Mouse (Mus musculus) induced T-regulatory cell, adult 2 months (primary cell): ENCODE data around the gene Pgf.

Source experiments
- DNase-seq: peaks from one replicate; pipeline ENCODE4 v3.0.0-alpha.2; 2012; ENCODE audit warnings: low read depth

The Pgf gene

DNA sequence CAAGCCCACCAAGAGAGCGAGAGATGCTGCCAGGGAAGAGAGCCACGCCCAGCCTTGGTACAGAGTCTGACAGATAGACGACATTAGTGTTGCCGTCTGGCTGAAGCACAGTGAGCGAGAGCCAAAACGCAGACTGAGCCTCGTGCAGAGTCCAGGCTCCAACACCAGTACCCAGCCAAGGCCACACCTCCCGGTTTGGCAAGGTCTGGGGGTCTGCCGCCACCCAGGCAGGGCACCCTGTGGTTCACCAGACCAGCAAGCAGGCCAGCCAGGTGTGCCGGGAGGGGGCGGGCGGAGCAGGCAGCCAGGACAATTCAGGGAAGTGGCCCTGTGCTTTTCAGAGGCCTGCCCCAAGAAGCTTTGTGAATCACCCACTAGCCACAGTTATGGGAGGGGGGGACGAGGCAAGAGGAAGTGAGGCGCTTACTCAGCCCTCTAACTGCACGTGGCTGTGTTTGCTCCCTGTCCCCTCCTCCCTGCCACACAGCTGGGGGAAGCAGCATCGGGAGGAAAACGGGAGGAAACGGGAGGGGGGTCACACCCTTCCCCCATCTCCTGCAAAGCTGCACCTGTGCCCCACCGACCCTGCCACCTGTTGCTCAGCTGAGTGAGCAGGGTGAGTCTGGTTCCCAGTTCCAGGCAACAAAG lies 15.0 kb upstream of the Pgf start:
- no peak for DNase-seq

DNA sequence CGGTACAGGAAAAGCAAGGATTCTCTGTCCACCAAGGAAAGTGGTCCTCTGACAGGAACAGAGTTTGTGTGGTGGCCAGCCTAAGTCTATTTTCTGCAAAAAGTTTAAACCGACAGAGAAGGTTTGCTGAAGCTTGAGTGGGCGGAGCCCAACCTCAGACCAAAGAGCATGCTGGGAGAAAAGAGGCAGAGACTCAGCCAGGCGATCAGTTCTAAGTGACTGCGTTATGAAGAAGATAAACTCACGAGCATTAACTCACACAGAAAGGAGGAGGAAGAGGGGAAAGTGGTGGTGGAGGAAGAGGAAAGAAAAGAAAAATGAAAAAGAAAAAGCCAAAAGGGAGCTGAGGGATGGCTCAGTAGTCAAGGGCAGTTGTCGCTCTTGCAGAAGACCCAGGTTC lies 12.7 kb upstream of the Pgf start:
- no peak for DNase-seq

DNA sequence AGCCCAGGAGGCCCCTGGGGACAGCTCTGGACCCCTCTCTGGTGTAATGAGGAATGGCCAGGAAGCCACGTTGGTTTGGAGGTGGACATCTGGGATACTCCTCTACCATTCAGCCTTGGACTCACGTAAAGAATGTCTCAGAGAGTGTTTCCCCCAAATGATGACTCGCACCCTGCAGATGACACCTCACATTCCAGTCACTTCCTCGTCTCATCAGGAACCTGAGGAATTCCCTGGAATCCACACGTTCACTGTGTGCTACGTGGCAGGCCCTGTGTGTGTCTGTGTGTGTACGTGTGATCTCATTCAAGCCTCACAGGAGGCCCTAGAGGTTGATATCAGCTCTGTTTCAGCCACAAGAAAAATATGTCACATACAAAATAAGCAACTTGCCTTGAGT lies 8.8 kb upstream of the Pgf start:
- DNase-seq = no peak

DNA sequence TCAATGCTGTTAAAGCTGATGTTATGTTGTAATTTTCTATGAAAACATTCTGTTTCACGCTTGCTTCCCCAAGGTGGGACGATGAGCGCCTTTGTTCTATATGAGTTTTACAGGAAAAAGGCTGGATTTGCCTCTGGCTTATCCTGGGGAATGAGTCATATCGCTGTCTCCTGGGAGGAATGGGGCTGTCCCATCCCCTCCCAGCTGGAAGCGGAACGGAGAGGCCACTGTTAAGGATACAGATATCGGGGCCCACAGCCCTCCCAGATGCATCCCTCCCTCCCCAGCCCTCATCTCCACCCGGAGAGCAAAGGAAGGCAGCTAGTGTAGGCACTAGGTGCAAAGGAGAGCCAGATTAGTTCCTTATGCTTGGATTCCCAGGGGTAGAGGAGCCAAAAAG lies 8.2 kb upstream of the Pgf start:
- no peak for DNase-seq

DNA sequence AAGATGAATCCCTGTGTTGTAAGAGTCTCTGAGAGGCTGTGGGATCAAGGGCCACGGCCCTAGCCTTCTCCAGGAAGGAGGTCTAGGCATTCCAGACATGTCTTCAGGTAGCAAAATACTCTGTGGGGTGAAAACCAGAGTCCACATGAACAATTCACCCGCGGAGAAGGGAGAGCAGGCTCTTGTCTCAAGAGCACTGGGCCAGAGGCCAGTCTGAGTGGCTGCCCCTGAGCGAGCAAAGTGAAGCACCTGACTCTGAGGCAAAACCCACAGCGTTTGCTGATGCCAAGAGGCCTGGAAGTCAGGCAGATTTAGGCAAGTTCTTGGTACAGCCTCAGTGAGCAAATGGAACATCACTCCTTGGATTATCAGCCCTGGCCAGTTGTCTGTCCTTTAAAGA lies 6.5 kb upstream of the Pgf start:
- DNase-seq = no peak

DNA sequence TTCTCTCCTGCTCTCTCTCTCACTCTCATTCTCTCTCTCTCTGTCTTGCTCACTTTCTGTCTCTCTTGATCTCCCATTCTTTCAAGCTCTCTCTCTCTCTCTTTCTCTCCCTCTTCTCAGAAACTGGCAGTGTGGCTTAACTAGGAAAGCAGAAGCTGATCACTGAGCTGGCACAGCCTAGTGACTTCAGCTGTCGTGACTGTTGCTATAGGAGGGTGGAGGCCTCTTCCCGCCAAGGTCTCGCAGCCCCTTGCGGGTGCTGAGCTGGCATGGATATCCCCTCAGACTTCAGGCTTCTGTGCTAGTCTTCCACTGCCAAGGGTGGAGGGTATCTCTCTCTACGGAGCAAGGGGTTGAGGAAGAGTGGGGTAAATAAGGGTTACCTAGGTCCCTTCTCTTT lies 5.3 kb upstream of the Pgf start:
- no peak for DNase-seq

DNA sequence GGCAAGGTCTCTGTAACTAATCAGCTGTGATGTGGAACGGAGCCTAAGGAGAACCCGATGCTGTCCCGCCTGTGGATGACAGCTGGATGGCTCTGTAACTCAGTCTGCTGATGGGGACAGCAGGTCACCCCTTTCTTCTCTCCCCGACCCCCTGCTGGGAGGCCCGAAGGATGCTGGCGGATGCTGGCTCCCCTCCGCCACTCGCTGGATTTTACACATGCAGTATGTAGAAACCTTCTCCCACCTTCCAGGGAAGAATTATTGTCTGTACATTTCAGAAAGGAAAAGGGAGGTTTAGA lies 4.7 kb upstream of the Pgf start:
- DNase-seq = no peak

DNA sequence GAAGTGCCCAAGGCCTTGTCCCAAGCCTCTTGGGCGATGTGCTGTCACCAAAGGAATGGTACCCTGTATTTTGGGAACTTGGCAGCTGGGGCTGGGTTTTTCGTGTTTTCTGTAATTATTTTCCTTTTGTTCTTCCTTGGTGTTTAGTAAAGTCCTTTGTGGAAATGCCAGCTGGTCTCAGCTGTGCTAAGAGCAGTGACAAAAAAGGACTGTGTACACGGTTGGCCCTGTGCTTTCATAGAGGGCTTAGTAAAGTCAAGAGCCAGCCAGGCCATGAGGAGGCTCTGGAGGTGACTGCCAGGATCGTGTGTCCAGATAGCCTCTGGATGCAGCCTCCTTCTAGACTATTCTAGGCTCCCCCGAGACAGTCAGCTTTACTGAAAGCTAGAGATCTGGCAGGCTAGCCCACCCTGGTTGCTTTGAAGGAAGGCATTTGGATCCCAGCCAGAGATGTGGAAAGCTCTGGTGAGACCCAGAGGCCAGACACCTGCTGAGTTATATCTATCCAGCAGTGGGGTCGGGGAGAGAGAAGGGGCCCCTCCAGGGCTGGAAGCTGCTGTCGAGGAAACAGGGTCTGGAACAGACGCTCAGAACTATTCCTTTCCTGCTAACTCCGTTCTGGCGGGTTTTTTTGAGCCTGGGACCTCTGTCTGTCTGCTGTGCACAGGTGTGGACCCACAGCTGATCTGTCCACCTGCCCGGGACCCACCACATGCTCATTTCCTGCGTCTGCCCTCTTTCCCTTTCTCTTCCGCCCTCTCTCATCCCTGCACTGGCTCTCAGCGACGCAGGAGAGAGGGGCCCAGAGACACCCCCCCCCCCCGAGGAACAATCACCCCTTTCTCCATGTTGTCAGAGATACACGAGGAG lies 4.1 kb upstream of the Pgf start:
- no peak for DNase-seq

DNA sequence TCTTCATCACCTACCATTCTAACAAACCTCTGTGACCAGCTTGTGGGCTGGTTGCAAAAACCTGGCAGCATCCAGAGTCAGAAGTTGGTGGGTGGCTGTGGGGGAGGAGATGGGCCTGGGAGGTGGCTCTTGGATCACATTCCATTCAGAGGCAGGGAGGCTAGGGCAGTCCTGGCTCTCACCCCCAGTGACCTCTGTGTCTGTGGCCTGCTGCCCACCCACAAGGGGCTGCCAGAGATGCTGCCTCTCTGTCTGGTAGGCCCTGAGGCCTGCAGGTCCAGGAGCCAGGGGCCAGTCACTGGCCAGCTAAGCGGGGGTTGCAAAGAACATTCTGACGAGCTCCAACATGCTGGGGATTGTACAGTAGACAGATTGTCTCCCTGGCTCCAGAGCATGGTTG lies 704 bp upstream of the Pgf start:
- DNase-seq = no peak

DNA sequence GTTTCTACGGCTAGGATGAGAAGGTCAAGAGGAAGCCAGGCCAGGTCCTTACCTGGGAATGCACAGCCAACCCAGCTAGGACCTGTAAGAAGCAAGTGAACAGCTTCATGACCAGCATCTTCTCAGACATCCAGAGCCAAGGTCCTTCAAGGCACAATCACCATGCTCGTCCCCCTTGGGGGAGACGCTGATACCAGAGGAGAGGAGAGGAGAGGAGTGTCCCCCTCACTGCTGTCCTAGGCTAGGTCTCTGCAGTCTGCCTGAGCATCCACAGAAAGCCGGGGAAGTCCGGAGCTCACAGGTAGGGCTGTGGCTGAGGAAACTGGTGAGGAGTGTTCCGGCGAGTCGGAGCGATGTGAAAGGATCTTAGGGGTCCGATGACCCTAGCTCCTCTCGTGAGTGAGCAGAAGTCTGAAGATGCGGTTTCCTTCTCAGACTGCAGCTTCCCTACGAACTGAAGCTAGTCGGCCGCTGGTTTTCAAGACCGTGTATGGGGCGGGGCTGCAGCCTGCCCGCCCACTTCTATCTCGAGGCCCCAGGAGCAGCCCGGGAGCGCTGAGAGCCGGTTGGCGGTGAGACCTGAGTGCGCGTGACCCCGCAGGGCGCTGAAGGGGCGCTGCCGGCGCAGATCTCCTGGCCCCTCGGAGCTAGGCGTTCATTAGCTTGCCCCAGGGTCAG lies 605 bp downstream of the Pgf start:
- peak; percentile 67 for DNase-seq

DNA sequence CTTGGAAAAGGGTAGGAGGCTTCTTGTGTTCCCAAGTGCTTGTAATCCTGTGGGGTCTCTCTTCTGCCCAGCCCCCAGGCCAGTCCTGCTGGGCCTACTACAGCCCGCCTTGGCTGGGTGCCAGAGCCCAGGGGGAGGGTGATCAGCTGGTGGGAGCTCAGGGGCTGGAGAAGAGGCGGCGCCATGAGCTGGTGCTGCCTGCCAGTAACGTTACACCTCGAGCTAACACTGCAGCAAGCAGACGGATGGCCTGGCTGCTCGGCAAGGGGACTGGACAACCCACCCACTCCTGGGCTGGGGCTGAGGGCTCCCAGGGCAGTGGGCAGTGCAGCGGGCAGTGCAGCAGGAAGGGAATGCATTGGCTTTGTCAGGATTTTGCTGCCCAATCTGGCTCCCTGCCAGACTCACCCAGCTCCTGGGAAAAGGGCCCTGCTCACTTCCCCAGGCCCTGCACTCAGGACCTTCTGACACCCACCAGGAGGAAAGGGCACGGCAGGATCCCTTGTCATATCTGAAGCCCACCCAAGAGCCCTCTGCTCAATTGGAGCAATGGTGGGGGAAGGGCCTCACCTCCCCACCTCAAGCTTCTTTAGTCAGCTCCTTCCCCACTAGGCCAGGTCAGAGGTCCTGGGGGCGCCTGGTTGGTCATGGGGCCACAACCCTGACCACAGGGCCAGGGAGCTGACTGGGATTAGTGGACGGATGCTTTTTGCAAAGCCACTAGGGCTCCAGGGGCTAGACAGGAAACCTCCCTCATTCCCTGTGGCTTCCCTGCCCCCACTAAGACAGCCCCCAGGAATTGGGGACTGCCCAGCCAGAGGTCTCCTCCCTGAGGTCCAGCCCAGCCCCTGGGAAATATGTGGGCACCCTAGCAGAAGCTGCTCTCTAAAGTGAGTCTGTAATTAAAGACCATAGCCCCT lies 1.4 kb downstream of the Pgf start:
- DNase-seq = no peak

DNA sequence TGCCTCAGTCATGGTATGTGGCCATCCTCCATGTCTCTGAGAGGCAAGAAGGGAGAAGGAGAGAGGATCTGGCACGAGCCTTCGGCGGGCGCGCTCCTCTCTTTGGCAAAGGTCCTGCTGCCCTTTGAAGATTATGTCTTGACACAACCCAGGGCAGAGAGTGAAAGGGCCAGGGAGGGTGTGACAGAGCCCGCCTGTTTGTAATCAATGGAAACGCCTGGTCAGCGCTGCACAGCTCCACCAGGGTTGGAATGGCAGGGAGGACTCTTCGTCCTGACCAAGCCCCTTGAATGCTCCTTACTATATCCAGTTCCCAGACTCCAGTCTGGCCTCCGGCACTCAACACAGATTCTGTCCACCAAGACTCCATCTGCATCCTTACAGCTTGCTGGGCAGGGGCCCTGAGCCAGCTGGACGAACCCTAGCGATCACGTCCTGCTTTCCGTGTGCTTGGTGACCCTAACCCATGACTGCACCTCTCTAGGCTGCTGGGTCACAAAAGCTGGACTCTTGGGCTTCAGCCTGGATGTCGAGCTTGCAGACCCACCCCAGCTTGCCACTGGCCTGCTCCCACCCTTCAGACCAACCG lies 2.4 kb downstream of the Pgf start:
- DNase-seq = no peak

DNA sequence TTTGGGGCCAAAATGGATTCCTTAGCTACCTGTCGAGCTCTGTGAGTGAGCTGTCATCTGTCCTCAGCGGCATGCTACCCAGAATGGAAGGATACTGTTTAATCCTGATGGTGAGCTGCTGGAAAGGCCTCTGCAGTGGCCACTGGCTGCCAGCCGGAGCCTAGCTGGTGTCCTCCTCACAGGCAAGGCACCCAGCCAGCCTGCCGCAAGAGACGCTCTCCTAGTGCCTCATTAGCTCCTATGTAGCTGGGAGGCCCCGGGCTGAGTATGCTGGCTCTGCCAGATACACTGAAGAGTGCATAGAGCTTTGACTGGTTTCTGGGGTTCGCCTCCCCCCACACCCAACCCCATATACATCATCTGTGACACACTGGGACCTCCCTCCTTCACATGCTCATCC lies 3.6 kb downstream of the Pgf start:
- no peak for DNase-seq

DNA sequence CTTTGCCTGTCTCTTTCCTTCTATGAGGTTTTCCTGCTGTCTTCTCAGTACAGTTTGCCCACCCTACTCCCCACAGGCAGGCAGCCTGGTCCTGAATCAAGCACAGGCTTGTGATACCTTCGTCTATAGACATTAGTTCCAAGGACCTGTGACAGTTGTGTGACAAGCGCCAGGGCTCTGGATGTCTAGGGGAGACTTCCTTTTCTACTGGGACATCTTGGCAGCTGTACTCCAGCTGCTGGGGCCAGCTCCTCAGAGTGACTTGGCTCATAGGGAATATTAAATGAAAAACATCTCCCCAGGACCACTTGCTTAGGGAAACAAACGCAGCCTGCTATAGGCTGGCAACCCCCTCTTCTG lies 6.7 kb downstream of the Pgf start:
- no peak for DNase-seq

DNA sequence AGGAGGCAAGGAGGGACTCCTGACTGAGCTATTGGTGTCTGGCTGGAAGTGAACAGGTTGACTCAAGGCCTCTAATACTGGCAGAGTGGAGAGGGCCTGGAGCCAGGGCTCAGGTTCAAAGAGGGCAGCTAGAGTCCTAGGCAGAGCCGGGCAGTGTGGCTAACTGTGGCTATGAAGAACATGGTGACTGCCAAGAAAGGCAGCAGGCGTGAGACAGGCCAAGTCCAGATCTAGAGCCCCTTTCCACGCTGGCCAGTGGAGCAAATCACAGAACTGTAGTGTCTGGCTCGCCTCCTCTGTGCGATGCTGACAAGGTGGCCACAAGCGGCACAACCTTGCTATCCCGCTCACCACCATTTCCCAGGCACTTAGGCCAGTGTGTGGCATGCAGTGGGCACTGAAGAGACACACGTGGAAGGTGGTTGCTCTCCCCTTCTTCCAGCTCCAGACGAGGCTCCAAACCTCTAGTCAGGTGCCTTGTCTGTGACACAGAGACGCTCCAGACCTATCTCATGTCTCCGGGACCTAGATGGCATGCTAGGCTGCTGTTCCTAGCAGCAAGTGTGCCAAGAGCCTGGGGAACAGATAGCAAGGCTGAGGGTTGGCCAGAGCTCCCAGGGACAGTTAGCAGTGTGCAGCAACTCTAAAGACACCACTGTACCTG lies 7.2 kb downstream of the Pgf start:
- no peak for DNase-seq

DNA sequence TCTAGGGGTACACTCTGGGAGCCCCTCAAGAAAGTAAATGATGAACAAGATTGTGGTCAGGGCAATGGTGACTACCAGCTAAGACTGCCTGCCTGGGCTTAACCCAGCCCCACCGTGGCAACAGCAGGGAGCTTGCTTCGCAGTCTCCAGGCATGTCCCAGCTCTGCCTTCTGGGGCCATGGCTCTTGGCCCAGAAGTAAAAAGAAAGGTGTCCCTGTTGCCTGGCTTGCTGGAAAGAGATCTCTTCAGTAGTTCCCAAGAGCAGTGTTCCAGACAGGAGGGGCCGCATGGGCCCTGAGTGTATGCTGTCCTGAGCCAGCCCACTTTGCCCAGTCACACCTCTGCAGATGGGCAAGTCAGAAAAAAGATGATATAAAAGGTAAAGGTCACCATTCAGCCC lies 7.7 kb downstream of the Pgf start:
- no peak for DNase-seq

DNA sequence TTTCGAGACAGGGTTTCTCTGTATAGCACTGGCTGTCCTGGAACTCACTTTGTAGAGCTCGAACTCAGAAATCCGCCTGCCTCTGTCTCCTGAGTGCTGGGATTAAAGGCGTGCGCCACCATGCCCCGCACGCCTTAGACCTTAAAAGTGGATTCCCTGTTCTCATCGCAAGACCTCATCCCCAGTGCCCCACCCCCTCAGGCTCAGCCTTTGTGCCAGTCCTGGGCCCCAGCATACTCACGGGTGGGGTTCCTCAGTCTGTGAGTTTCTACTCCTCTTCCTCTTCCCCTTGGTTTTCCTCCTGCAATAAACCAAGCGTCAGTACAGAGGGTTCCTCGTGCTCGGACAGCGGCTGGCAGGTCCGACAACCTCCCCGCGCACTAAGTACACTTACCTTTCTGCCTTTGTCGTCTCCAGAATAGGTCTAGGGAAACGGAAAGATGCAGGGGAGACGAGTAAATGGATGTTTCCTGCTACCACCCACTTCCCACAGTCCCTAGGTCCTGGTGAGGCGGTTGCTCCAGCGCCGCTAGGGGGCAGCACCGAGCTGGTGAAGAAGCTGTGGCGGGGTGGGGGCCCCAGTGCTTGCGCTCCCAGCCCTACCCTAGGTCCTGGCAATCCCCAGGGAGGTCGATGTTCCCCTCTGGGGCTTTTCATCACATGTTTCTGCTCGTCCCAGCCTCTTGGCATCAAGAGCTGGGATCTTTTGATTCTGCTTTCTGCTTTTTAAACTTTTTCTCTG lies 8.3 kb downstream of the Pgf start:
- peak; percentile 90 for DNase-seq

DNA sequence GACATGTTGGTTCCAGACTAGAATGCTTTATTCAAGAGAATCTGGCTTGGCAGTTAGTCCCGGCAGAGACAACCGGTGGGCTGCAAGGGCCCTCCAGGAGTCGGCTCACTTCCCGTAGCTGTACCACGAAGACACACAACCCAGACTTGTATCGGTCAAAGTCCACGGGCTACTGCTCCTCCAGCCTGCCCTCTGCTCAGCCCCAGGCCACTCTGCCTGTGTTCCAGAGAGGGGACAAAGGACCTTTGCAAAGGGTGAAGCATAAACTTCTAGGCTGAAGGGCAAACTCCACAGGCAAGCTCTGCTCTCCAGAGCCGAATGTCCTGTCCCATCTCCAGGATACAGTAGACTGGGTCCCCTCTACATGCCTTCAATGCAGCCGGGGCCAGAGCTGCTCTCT lies 11.0 kb downstream of the Pgf start:
- DNase-seq = no peak

DNA sequence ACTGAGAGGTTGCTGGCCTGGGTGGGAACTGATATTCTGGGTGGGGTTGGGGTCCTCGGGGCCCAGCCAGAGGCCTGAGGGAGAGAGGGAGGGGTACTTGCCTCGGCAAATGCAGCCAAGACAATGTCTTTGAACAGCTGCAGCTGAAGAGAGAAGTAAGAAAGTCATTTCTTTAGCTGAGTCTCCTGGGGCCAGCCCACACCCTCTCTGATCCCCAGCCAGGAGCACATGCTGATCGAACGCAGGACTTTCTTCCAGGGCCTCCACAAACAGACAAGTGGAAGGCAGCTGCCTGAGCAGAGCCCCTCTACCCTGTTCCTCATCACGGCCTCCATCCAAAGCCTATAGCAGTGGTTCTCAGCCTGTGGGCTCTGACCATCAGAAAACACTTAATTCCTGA lies 12.6 kb downstream of the Pgf start:
- DNase-seq = no peak

DNA sequence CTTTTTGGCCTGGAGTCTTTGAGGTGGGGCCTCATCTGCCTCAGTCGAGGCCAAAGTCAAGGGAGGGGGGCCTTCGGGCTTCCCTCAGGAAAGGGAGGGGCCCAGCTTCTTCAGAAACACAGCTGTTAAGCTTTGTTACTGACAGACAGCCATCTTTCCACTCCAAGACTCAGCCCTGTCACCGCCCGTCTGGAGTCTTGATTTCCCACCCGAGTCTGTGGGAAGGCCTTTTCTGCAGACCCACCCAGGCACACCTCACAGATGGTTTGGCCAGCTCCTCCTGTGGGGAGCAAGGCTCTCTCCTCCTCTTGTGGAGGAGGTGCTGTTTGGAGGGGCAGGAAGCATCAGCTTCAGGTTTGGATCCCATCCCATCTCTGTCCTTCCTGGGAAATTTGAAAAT lies 18.0 kb downstream of the Pgf start:
- DNase-seq = no peak

DNA sequence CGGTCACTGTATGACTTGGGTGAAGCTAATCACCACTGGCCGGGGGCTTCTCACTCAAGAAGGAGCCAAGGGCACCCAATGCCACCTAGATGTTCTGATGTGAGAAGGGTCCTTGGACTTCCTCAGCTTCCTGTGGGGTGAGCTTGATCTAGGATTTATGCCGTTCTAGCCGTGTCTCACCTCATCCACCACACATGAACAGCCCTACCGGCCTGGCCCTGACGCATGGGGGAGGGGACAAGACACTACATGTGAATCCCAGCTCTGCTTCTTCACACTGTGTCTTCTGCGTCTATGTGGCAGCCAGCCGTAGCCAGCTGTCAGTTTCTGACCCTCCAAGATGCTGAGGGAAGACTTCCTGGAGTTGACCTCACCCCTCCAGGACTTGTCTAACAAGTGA lies 18.8 kb downstream of the Pgf start:
- DNase-seq = no peak
